Mouse (Mus musculus) left cerebral cortex, postnatal 36 days (tissue): ENCODE data around the gene Ubxn7. TPM values are rescaled to one million over a fixed set of nuclear protein-coding genes. Genes with fewer than 3 reads are reported as not detected.

ENCODE experiments used
- DNase-seq, 2 experiments: peaks; one replicate each; pipeline ENCODE4 v3.0.0; 2021 to 2022; ENCODE audit warnings: low spot score in 2 of 2, mixed read lengths in 1 of 2
- intact Hi-C: fragments of 180-260 bp; cut with DNase I; formaldehyde crosslinking; loops from one replicate; pipeline ENCODE4 v1.15.1; 2025
- total RNA-seq, 2 experiments: library from RNA; stranded (reverse); gene quantifications; 2 replicates each; pipeline ENCODE4 v1.2.3; 2021

Gene Ubxn7
- total RNA-seq, 2 experiments from 2014 or later: 47.4 to 57.4 TPM

GRCm38 (mm10) chr16:32371351-32371750, 39.3 kb downstream of the Ubxn7 start:
- no peak for DNase-seq
- intact Hi-C loops: no loop called here

- intact Hi-C loops: no loop called here
These were observed 47.5 kb downstream of the Ubxn7 start for GRCm38 (mm10) chr16:32379575-32379974.

GRCm38 (mm10) chr16:32382901-32383300, 50.8 kb downstream of the Ubxn7 start:
- DNase-seq: no peak
- intact Hi-C loops: no loop called here

More at GRCm38 (mm10) chr16:32379575-32379974, 47.5 kb downstream of the Ubxn7 start:
- no peak for DNase-seq

GRCm38 (mm10) chr16:32384885-32385284, 52.8 kb downstream of the Ubxn7 start:
- intact Hi-C loops: no loop called here
- DNase-seq: no peak

- intact Hi-C loops: no loop called here
- no peak for DNase-seq
These were observed 54.8 kb downstream of the Ubxn7 start for GRCm38 (mm10) chr16:32386826-32387225.

- intact Hi-C loops: no loop called here
- DNase-seq: no peak
These were observed 57.0 kb downstream of the Ubxn7 start for GRCm38 (mm10) chr16:32389049-32389448.

- intact Hi-C loops: no loop called here
- DNase-seq: no peak
These were observed 57.8 kb downstream of the Ubxn7 start for GRCm38 (mm10) chr16:32389841-32390240.

GRCm38 (mm10) chr16:32390882-32391281, 58.8 kb downstream of the Ubxn7 start:
- DNase-seq: no peak
- intact Hi-C loops: no loop called here

GRCm38 (mm10) chr16:32395679-32396540, 63.9 kb downstream of the Ubxn7 start:
- no peak for DNase-seq
- intact Hi-C loops: no loop called here

- no peak for DNase-seq
- intact Hi-C loops: no loop called here
These were observed 64.4 kb downstream of the Ubxn7 start for GRCm38 (mm10) chr16:32396541-32396835.

- intact Hi-C loops: no loop called here
These were observed 66.1 kb downstream of the Ubxn7 start for GRCm38 (mm10) chr16:32398206-32398605.

GRCm38 (mm10) chr16:32400267-32400666, 68.2 kb downstream of the Ubxn7 start, which contains the start of gene Tm4sf19:
Gene Tm4sf19 (plus strand): TSS chr16:32400506.
- no peak for DNase-seq
- intact Hi-C loops: no loop called here

More at GRCm38 (mm10) chr16:32398206-32398605, 66.1 kb downstream of the Ubxn7 start:
- DNase-seq: no peak

- intact Hi-C loops: no loop called here
- no peak for DNase-seq
These were observed 69.4 kb downstream of the Ubxn7 start for GRCm38 (mm10) chr16:32401335-32401965.

- DNase-seq: no peak
- intact Hi-C loops: no loop called here
These were observed 70.8 kb downstream of the Ubxn7 start for GRCm38 (mm10) chr16:32402818-32403217.

GRCm38 (mm10) chr16:32405716-32406115, 73.7 kb downstream of the Ubxn7 start:
- DNase-seq: no peak
- intact Hi-C loops: no loop called here

- intact Hi-C loops: no loop called here
- no peak for DNase-seq
These were observed 74.6 kb downstream of the Ubxn7 start for GRCm38 (mm10) chr16:32406671-32407070.

- no peak for DNase-seq
- intact Hi-C loops: no loop called here
These were observed 75.7 kb downstream of the Ubxn7 start for GRCm38 (mm10) chr16:32407730-32408129.

- DNase-seq: no peak
- intact Hi-C loops: no loop called here
These were observed 85.4 kb downstream of the Ubxn7 start for GRCm38 (mm10) chr16:32417457-32417856.

GRCm38 (mm10) chr16:32419517-32420483, 87.7 kb downstream of the Ubxn7 start, which contains the start of gene Tctex1d2:
Gene Tctex1d2 (plus strand): TSS chr16:32419702.
- intact Hi-C loops: no loop called here
- peak; percentile 92 for DNase-seq

- intact Hi-C loops: no loop called here
These were observed 95.4 kb downstream of the Ubxn7 start for GRCm38 (mm10) chr16:32427506-32427905.

More at GRCm38 (mm10) chr16:32427506-32427905, 95.4 kb downstream of the Ubxn7 start:
- no peak for DNase-seq
